In genomic region chr7:66101866-66102265, GRCm38 (mm10) we compare ENCODE assay signal across 9 mouse cellular contexts. TPM values are rescaled to one million over a fixed set of nuclear protein-coding genes. Genes with fewer than 3 reads are reported as not detected.
DNase-seq lines count a peak whose midpoint lies in the region; ATAC-seq and TF ChIP-seq lines count a peak whose summit lies in the region.
"Had no signal": no experiment of that assay in that cellular context is flagged by ENCODE, and none has a peak within 500 bp of the region (broad histone marks: within the 10 kb centered on the region; RNA-seq: fewer than 3 reads in every experiment).

No protein-coding gene starts in this region.

- H3K9me3 ChIP-seq in intestine, postnatal 0 days (ENCODE audit: control insufficient read depth) = no peaks in the 10 kb centered on the region
- H3K9me3 ChIP-seq in intestine, embryonic 15.5 days = no peaks in the 10 kb centered on the region
- H3K9me3 ChIP-seq in ES-E14 (ENCODE audit: control insufficient read depth, insufficient read depth, low read depth, low read length) = no peaks in the 10 kb centered on the region

- no peak overlapping the region for H3K4me3 ChIP-seq in intestine, postnatal 0 days (ENCODE audit: low read depth, low read length)
- no peak overlapping the region for H3K4me3 ChIP-seq in intestine, embryonic 15.5 days (replicated peaks)
- H3K4me3 ChIP-seq in ES-E14 (ENCODE audit: insufficient read depth in 1 of 2, low read depth in 1 of 2, low read length in 2 of 2, poor library complexity in 1 of 2, severe bottlenecking in 1 of 2) = no peak overlapping the region

- no peaks in the 10 kb centered on the region for H3K27me3 ChIP-seq in intestine, postnatal 0 days (replicated peaks; ENCODE audit: control insufficient read depth, insufficient read depth, low read length)
- no peaks in the 10 kb centered on the region for H3K27me3 ChIP-seq in intestine, embryonic 15.5 days (replicated peaks)

- no peak overlapping the region for H3K9ac ChIP-seq in intestine, postnatal 0 days (ENCODE audit: low read depth, low read length)
- H3K9ac ChIP-seq in intestine, embryonic 15.5 days = no peak overlapping the region
- no peak overlapping the region for H3K9ac ChIP-seq in ES-E14 (ENCODE audit: insufficient read depth, low read depth, low read length, poor library complexity, severe bottlenecking)

- peak; percentile 78 for TF ChIP-seq CTCF in intestine, postnatal 0 days (IDR thresholded peaks at IDR 0.05; ENCODE audit: low read depth)

- peak; percentile 63 to 65 for DNase-seq in B cell, adult 2 months
- DNase-seq in ES-E14 (ENCODE audit: low read depth, low spot score) = no peak
- no peak for DNase-seq in spleen, postnatal 10 days (ENCODE audit: low spot score in 2 of 2)
- DNase-seq in left cerebral cortex, adult 9 months (ENCODE audit: low spot score in 2 of 2) = no peak

- H3K27ac ChIP-seq in intestine, postnatal 0 days (ENCODE audit: low read depth, low read length) = no peak overlapping the region
- no peak overlapping the region for H3K27ac ChIP-seq in intestine, embryonic 15.5 days
- no peak overlapping the region for H3K27ac ChIP-seq in ES-E14 (ENCODE audit: insufficient read depth, low read depth, low read length, poor library complexity, severe bottlenecking)

- WGBS in intestine, postnatal 0 days = 4% methylated on average over 4 of the region's 4 CpGs
- WGBS in intestine, embryonic 15.5 days = 3% methylated on average over 4 of the region's 4 CpGs

- no peak overlapping the region for H3K4me2 ChIP-seq in intestine, postnatal 0 days (replicated peaks; ENCODE audit: low read depth)
- H3K4me2 ChIP-seq in intestine, embryonic 15.5 days (replicated peaks) = no peak overlapping the region

- no peaks in the 10 kb centered on the region for H3K36me3 ChIP-seq in intestine, postnatal 0 days (ENCODE audit: control insufficient read depth, insufficient read depth)
- H3K36me3 ChIP-seq in intestine, embryonic 15.5 days = no peaks in the 10 kb centered on the region
- no peaks in the 10 kb centered on the region for H3K36me3 ChIP-seq in ES-E14 (ENCODE audit: control insufficient read depth, insufficient read depth, low read length, poor library complexity, severe bottlenecking)

- no peak for ATAC-seq in intestine, postnatal 0 days
- no peak for ATAC-seq in intestine, embryonic 15.5 days
- peak; percentile 60 for ATAC-seq in granulocyte monocyte progenitor cell, adult 5-6 weeks (replicated peaks; ENCODE audit: poor library complexity, severe bottlenecking)

- H3K4me1 ChIP-seq in intestine, postnatal 0 days (replicated peaks; ENCODE audit: control insufficient read depth, insufficient read depth, low read length) = no peaks in the 10 kb centered on the region
- no peaks in the 10 kb centered on the region for H3K4me1 ChIP-seq in intestine, embryonic 15.5 days (replicated peaks)
- no peaks in the 10 kb centered on the region for H3K4me1 ChIP-seq in ES-E14 (ENCODE audit: control insufficient read depth in 2 of 2, insufficient read depth in 2 of 2, low read length in 2 of 2, poor library complexity in 1 of 2)

- in situ Hi-C loops in ES-E14 (cut with MboI; ENCODE audit: low sequenced_read_pairs in 2 of 2, unreplicated experiment in 2 of 2) = loop anchor here (5.0 to 25.0 kb wide), 3 partner anchors 200 to 560 kb away; no protein-coding TSS in a partner anchor

TF ChIP-seq in ES-E14, 5 proteins besides CTCF, POLR2A, EP300 and RAD21:
- no peak for TF ChIP-seq HCFC1 (IDR thresholded peaks at IDR 0.05; ENCODE audit: borderline replicate concordance, insufficient read depth, low read length)
- no peak for TF ChIP-seq MAFK (IDR thresholded peaks at IDR 0.05; ENCODE audit: insufficient read depth, low read depth, low read length)
- peak; percentile 77 for TF ChIP-seq ZC3H11A (IDR thresholded peaks at IDR 0.05; ENCODE audit: borderline replicate concordance, low read depth, low read length)
- peak; percentile 98 for TF ChIP-seq ZNF384 (IDR thresholded peaks at IDR 0.05; ENCODE audit: low read depth, low read length)
- no peak for TF ChIP-seq CHD2 (IDR thresholded peaks at IDR 0.05; ENCODE audit: low read depth, low read length)

RNA-seq across cellular contexts. Expression of gene Chsy1, which starts 7.4 kb away (rescaled TPM):
- polyA plus RNA-seq in intestine, postnatal 0 days (2015; fragmentation: Nextera tagmentation; extraction: Ambion mirVana) = 4.4 and 4.6 TPM in 2 replicates
- 10.2 and 11.1 TPM in 2 replicates for polyA plus RNA-seq in intestine, embryonic 15.5 days (2015; fragmentation: Nextera tagmentation; extraction: Ambion mirVana)
- total RNA-seq in ES-E14 (2012; rRNA removed) = 25.6 and 30.8 TPM in 2 replicates
- 41.8 and 47.6 TPM in 2 replicates for total RNA-seq in granulocyte monocyte progenitor cell, adult 5-6 weeks (2014; fragmentation: Nextera tagmentation)
- 69.2 and 79.4 TPM in 2 replicates for total RNA-seq in granulocyte monocyte progenitor cell, adult 5-6 weeks (2017)

RNA-seq across cellular contexts. Expression of gene Selenos, which starts 22.4 kb away (rescaled TPM):
- polyA plus RNA-seq in intestine, postnatal 0 days (2015; fragmentation: Nextera tagmentation; extraction: Ambion mirVana) = 155 and 156 TPM in 2 replicates
- 107 and 114 TPM in 2 replicates for polyA plus RNA-seq in intestine, embryonic 15.5 days (2015; fragmentation: Nextera tagmentation; extraction: Ambion mirVana)
- 79.0 and 82.1 TPM in 2 replicates for total RNA-seq in ES-E14 (2012; rRNA removed)
- 113 and 129 TPM in 2 replicates for total RNA-seq in granulocyte monocyte progenitor cell, adult 5-6 weeks (2014; fragmentation: Nextera tagmentation)
- total RNA-seq in granulocyte monocyte progenitor cell, adult 5-6 weeks (2017) = 155 and 185 TPM in 2 replicates

RNA-seq across cellular contexts. Expression of gene Snrpa1, which starts 43.1 kb away (rescaled TPM):
- 63.5 and 66.1 TPM in 2 replicates for polyA plus RNA-seq in intestine, postnatal 0 days (2015; fragmentation: Nextera tagmentation; extraction: Ambion mirVana)
- polyA plus RNA-seq in intestine, embryonic 15.5 days (2015; fragmentation: Nextera tagmentation; extraction: Ambion mirVana) = 165 and 179 TPM in 2 replicates
- total RNA-seq in ES-E14 (2012; rRNA removed) = 151 and 168 TPM in 2 replicates
- 137 and 142 TPM in 2 replicates for total RNA-seq in granulocyte monocyte progenitor cell, adult 5-6 weeks (2014; fragmentation: Nextera tagmentation)
- 132 and 144 TPM in 2 replicates for total RNA-seq in granulocyte monocyte progenitor cell, adult 5-6 weeks (2017)

RNA-seq across cellular contexts. Expression of gene Gm45213, which starts 58.5 kb away (rescaled TPM):
- not detected in 2 replicates for polyA plus RNA-seq in intestine, postnatal 0 days (2015; fragmentation: Nextera tagmentation; extraction: Ambion mirVana)
- not detected in 2 replicates for polyA plus RNA-seq in intestine, embryonic 15.5 days (2015; fragmentation: Nextera tagmentation; extraction: Ambion mirVana)
- not detected in 2 replicates for total RNA-seq in ES-E14 (2012; rRNA removed)
- not detected in 2 replicates for total RNA-seq in granulocyte monocyte progenitor cell, adult 5-6 weeks (2014; fragmentation: Nextera tagmentation)
- total RNA-seq in granulocyte monocyte progenitor cell, adult 5-6 weeks (2017) = not detected in 2 replicates
- polyA plus RNA-seq: large intestine, adult 2 months; neural tube, embryonic 11.5 days had no signal

Comparison
In these comparisons a context has a peak if more than half of its experiments do, and no peak if none do; other contexts are left out.
1. DNase-seq: peak in B cell, adult 2 months (2 of 2); none in ES-E14 (single experiment), spleen, postnatal 10 days (0 of 2) and left cerebral cortex, adult 9 months (0 of 2).